Mouse (Mus musculus) limb, embryonic 15.5 days (tissue): ENCODE measurements around the gene Olfr955. TPM values are rescaled to one million over a fixed set of nuclear protein-coding genes. Genes with fewer than 3 reads are reported as not detected.

Experiments used
- ATAC-seq: fragments of 200-750 bp; cut with Nextera tagmentation; 2 replicates; pipeline ENCODE4 v1.8.0; 2017; ENCODE audit warnings: low read depth, moderate TSS enrichment; ENCODE audit not compliant: insufficient number of reproducible peaks, low FRiP score, low TSS enrichment
- H3K27ac ChIP-seq: fragments of 300-500 bp; sonication (generic); 2 replicates; pipeline ENCODE4 v1.5.1; 2015; ENCODE audit warnings: moderate library complexity, mild to moderate bottlenecking, inconsistent platforms
- H3K27me3 ChIP-seq: fragments of 300-500 bp; sonication (generic); 2 replicates; pipeline ENCODE4 v1.6.1; 2015; ENCODE audit warnings: inconsistent platforms
- H3K36me3 ChIP-seq: fragments of 300-500 bp; sonication (generic); 2 replicates; pipeline ENCODE4 v1.6.1; 2015; ENCODE audit warnings: inconsistent platforms
- H3K4me1 ChIP-seq: fragments of 300-500 bp; sonication (generic); 2 replicates; pipeline ENCODE4 v1.6.1; 2015; ENCODE audit warnings: inconsistent platforms
- H3K4me2 ChIP-seq: fragments of 300-500 bp; sonication (generic); 2 replicates; pipeline ENCODE4 v1.6.1; 2015; ENCODE audit warnings: mild to moderate bottlenecking, inconsistent platforms
- H3K4me3 ChIP-seq: fragments of 300-500 bp; sonication (generic); 2 replicates; pipeline ENCODE4 v1.5.1; 2015; ENCODE audit warnings: mild to moderate bottlenecking, inconsistent platforms
- H3K9ac ChIP-seq: fragments of 300-500 bp; sonication (generic); 2 replicates; pipeline ENCODE4 v1.6.1; 2015; ENCODE audit warnings: inconsistent platforms
- H3K9me3 ChIP-seq: fragments of 300-500 bp; sonication (generic); 2 replicates; pipeline ENCODE4 v1.6.1; 2016; ENCODE audit warnings: inconsistent platforms
- WGBS: fragments of 180-500 bp; shearing (Covaris S2); methylation state at CpG from one replicate; pipeline ENCODE4 v1.1.7; 2015; 5-methylcytosine and 5-hydroxymethylcytosine counted together
- polyA plus RNA-seq: library from polyadenylated mRNA; unstranded; fragments of >200 nt; fragmentation: Nextera tagmentation; extraction: Ambion mirVana; gene quantifications from 2 replicates; pipeline ENCODE4 v1.2.1, GENCODE M21; 2015

Gene Olfr955
- polyA plus RNA-seq, result not detected in 2 replicates

- Histone ChIP-seq H3K27me3 (no peaks in the 10 kb centered on the region), H3K9ac (no peak within 1 kb of the TSS), H3K4me1 (no peaks in the 10 kb centered on the region), H3K36me3 (no peaks in the 10 kb centered on the region), H3K4me3 (no peak within 1 kb of the TSS), H3K27ac (no peak within 1 kb of the TSS), H3K9me3 (no peaks in the 10 kb centered on the region), H3K4me2 (no peak within 1 kb of the TSS)
- 34% methylated on average over 1 of the region's 1 CpGs for WGBS
- no peak for ATAC-seq
Observed at GRCm38 (mm10) chr9:39471844-39472243, at the start of gene Olfr955. Gene Olfr955, minus strand, starts transcription at chr9:39471944.

- no peak overlapping the region for H3K9ac ChIP-seq
- H3K36me3 ChIP-seq, result no peaks in the 10 kb centered on the region
- H3K4me1 ChIP-seq, result no peaks in the 10 kb centered on the region
- no peaks in the 10 kb centered on the region for H3K27me3 ChIP-seq
- ATAC-seq, result no peak
- no peak overlapping the region for H3K4me3 ChIP-seq
- H3K4me2 ChIP-seq, result no peak overlapping the region
- H3K9me3 ChIP-seq, result no peaks in the 10 kb centered on the region
- no peak overlapping the region for H3K27ac ChIP-seq
Observed at GRCm38 (mm10) chr9:39518595-39518994, 46.9 kb upstream of the Olfr955 start.

- Histone ChIP-seq H3K27ac (no peak within 1 kb of the TSS), H3K4me2 (no peak within 1 kb of the TSS), H3K27me3 (no peaks in the 10 kb centered on the region), H3K9ac (no peak within 1 kb of the TSS), H3K4me3 (no peak within 1 kb of the TSS), H3K4me1 (no peaks in the 10 kb centered on the region), H3K9me3 (no peaks in the 10 kb centered on the region), H3K36me3 (no peaks in the 10 kb centered on the region)
- ATAC-seq, result 0 out of 2 replicates have a peak, but pooled peaks have one; percentile 40
- 32% methylated on average over 3 of the region's 3 CpGs for WGBS
Observed at GRCm38 (mm10) chr9:39515531-39515930, 43.8 kb upstream of the Olfr955 start, which contains the start of gene Olfr957. Gene Olfr957, minus strand, starts transcription at chr9:39515809.

- H3K36me3 ChIP-seq, result no peaks in the 10 kb centered on the region
- no peaks in the 10 kb centered on the region for H3K27me3 ChIP-seq
- H3K4me1 ChIP-seq, result no peaks in the 10 kb centered on the region
- H3K27ac ChIP-seq, result no peak overlapping the region
- no peak overlapping the region for H3K4me2 ChIP-seq
- no peak overlapping the region for H3K4me3 ChIP-seq
- 80% methylated on average over 9 of the region's 9 CpGs for WGBS
- no peak overlapping the region for H3K9ac ChIP-seq
- no peaks in the 10 kb centered on the region for H3K9me3 ChIP-seq
- ATAC-seq, result no peak
Observed at GRCm38 (mm10) chr9:39509412-39509811, 37.7 kb upstream of the Olfr955 start.

GRCm38 (mm10) chr9:39508998-39509397 is 37.3 kb upstream of the Olfr955 start:
- no peaks in the 10 kb centered on the region for H3K9me3 ChIP-seq
- no peaks in the 10 kb centered on the region for H3K36me3 ChIP-seq
- H3K4me3 ChIP-seq, result no peak overlapping the region
- H3K27ac ChIP-seq, result no peak overlapping the region
- ATAC-seq, result no peak
- no peaks in the 10 kb centered on the region for H3K27me3 ChIP-seq
- H3K4me1 ChIP-seq, result no peaks in the 10 kb centered on the region
- 15% methylated on average over 6 of the region's 6 CpGs for WGBS
- no peak overlapping the region for H3K9ac ChIP-seq
- no peak overlapping the region for H3K4me2 ChIP-seq

- no peak within 1 kb of the TSS for H3K4me3 ChIP-seq
- ATAC-seq, result no peak
- 79% methylated on average over 2 of the region's 2 CpGs for WGBS
Observed at GRCm38 (mm10) chr9:39493895-39494294, 22.2 kb upstream of the Olfr955 start, which contains the start of gene Olfr44. Gene Olfr44, minus strand, starts transcription at chr9:39493995.

GRCm38 (mm10) chr9:39456401-39456800 is 15.3 kb downstream of the Olfr955 start, which contains the start of gene Olfr954:
Gene Olfr954, plus strand, starts transcription at chr9:39456701.
- Histone ChIP-seq H3K36me3 (no peaks in the 10 kb centered on the region), H3K27me3 (no peaks in the 10 kb centered on the region), H3K4me1 (no peaks in the 10 kb centered on the region), H3K9me3 (no peaks in the 10 kb centered on the region), H3K27ac (no peak within 1 kb of the TSS), H3K4me2 (no peak within 1 kb of the TSS), H3K4me3 (no peak within 1 kb of the TSS), H3K9ac (no peak within 1 kb of the TSS)
- no peak for ATAC-seq
- WGBS, result 80% methylated on average over 6 of the region's 6 CpGs

More at GRCm38 (mm10) chr9:39493895-39494294, 22.2 kb upstream of the Olfr955 start, which contains the start of gene Olfr44:
- Histone ChIP-seq H3K27me3 (no peaks in the 10 kb centered on the region), H3K9me3 (no peaks in the 10 kb centered on the region), H3K9ac (no peak within 1 kb of the TSS), H3K36me3 (no peaks in the 10 kb centered on the region), H3K27ac (no peak within 1 kb of the TSS), H3K4me1 (no peaks in the 10 kb centered on the region), H3K4me2 (no peak within 1 kb of the TSS)

GRCm38 (mm10) chr9:39427048-39427447 is 44.7 kb downstream of the Olfr955 start, which contains the start of gene Olfr952:
Gene Olfr952, minus strand, starts transcription at chr9:39427148.
- Histone ChIP-seq H3K9me3 (no peaks in the 10 kb centered on the region), H3K9ac (no peak within 1 kb of the TSS), H3K27ac (no peak within 1 kb of the TSS), H3K27me3 (no peaks in the 10 kb centered on the region), H3K4me3 (no peak within 1 kb of the TSS), H3K36me3 (no peaks in the 10 kb centered on the region), H3K4me1 (no peaks in the 10 kb centered on the region), H3K4me2 (no peak within 1 kb of the TSS)
- ATAC-seq, result no peak

Other genes with a start within 250 kb of the Olfr955 start
- gene Olfr1537, start 221.9 kb downstream of the Olfr955 start, polyA plus RNA-seq, result not detected in 2 replicates
- gene Olfr945, start 195.1 kb downstream of the Olfr955 start, polyA plus RNA-seq, result not detected in 2 replicates
- gene Olfr948, start 145.9 kb downstream of the Olfr955 start, polyA plus RNA-seq, result not detected in 2 replicates
- gene Olfr951, start 84.5 kb downstream of the Olfr955 start, polyA plus RNA-seq, result not detected in 2 replicates
- gene Olfr952, start 44.8 kb downstream of the Olfr955 start, polyA plus RNA-seq, result not detected in 2 replicates
- gene Olfr954, start 15.2 kb downstream of the Olfr955 start, polyA plus RNA-seq, result not detected in 2 replicates
- not detected in 2 replicates for gene Olfr44, start 22.1 kb upstream of the Olfr955 start, polyA plus RNA-seq
- gene Olfr957, start 43.9 kb upstream of the Olfr955 start, polyA plus RNA-seq, result not detected in 2 replicates
- gene Olfr958, start 82.1 kb upstream of the Olfr955 start, polyA plus RNA-seq, result not detected in 2 replicates
- gene Olfr959, start 103.6 kb upstream of the Olfr955 start, polyA plus RNA-seq, result not detected in 2 replicates
- gene AW551984, start 132.5 kb upstream of the Olfr955 start, polyA plus RNA-seq, result 75.0 and 122 TPM in 2 replicates
- gene Olfr148, start 138.7 kb upstream of the Olfr955 start, polyA plus RNA-seq, result not detected in 2 replicates
- gene Olfr960, start 149.4 kb upstream of the Olfr955 start, polyA plus RNA-seq, result not detected in 2 replicates
- gene Olfr961, start 173.1 kb upstream of the Olfr955 start, polyA plus RNA-seq, result not detected in 2 replicates
- gene Olfr963, start 195.3 kb upstream of the Olfr955 start, polyA plus RNA-seq, result not detected in 2 replicates
- gene Olfr149, start 235.2 kb upstream of the Olfr955 start, polyA plus RNA-seq, result not detected in 2 replicates
- gene Olfr965, start 239.4 kb upstream of the Olfr955 start, polyA plus RNA-seq, result not detected in 2 replicates